Mouse (Mus musculus) liver, embryonic 14.5 days (tissue): Measurements from ENCODE around the gene Grm8.

ENCODE experiments used
- CTCF ChIP-seq: IDR thresholded peaks from 2 replicates; pipeline ENCODE4 v1.5.1; 2016; ENCODE audit warnings: antibody characterized with exemption, low read depth, control low read depth
- EP300 ChIP-seq: IDR thresholded peaks from 2 replicates; pipeline ENCODE4 v1.6.1; 2016; ENCODE audit warnings: antibody characterized with exemption, low read depth

GRCm38 (mm10) chr6:27351147-27351546 is 783.8 kb downstream of the Grm8 start:
- no peak for TF ChIP-seq CTCF
- TF ChIP-seq EP300 = peak; percentile 80
